Mouse (Mus musculus) limb, embryonic 14.5 days (tissue): ENCODE data around the gene Sgcb. TPM values are rescaled to one million over a fixed set of nuclear protein-coding genes. Genes with fewer than 3 reads are reported as not detected.

Source experiments
- ATAC-seq: fragments of 200-750 bp; cut with Nextera tagmentation; 2 replicates; pipeline ENCODE4 v1.8.0; 2017; ENCODE audit warnings: low read depth, moderate number of reproducible peaks, moderate TSS enrichment; ENCODE audit not compliant: low FRiP score
- DNase-seq: peaks from one replicate; pipeline ENCODE4 v3.0.0-alpha.2; 2015; ENCODE audit warnings: low spot score
- H3K27ac ChIP-seq: fragments of 300-500 bp; sonication (generic); replicated peaks from 2 replicates; pipeline ENCODE4 v1.5.1; 2014; ENCODE audit warnings: low read depth, mild to moderate bottlenecking, low read length, moderate library complexity, mixed read lengths
- H3K27me3 ChIP-seq: fragments of 300-500 bp; sonication (generic); 2 replicates; pipeline ENCODE4 v1.6.1; 2014; ENCODE audit warnings: low read length, mixed read lengths; ENCODE audit not compliant: control insufficient read depth, insufficient read depth
- H3K36me3 ChIP-seq: fragments of 300-500 bp; sonication (generic); 2 replicates; pipeline ENCODE4 v1.6.1; 2014; ENCODE audit warnings: mild to moderate bottlenecking, low read length, moderate library complexity, mixed read lengths; ENCODE audit not compliant: control insufficient read depth, insufficient read depth
- H3K4me1 ChIP-seq: fragments of 300-500 bp; sonication (generic); 2 replicates; pipeline ENCODE4 v1.6.1; 2014; ENCODE audit warnings: antibody characterized with exemption, low read length, mixed read lengths; ENCODE audit not compliant: control insufficient read depth, insufficient read depth
- H3K4me2 ChIP-seq: fragments of 300-500 bp; sonication (generic); replicated peaks from 2 replicates; pipeline ENCODE4 v1.6.1; 2014; ENCODE audit warnings: low read depth, mild to moderate bottlenecking, low read length, moderate library complexity; ENCODE audit not compliant: severe bottlenecking
- H3K4me3 ChIP-seq: fragments of 300-500 bp; sonication (generic); replicated peaks from 2 replicates; pipeline ENCODE4 v1.5.1; 2014; ENCODE audit warnings: low read length
- H3K9ac ChIP-seq: fragments of 300-500 bp; sonication (generic); 2 replicates; pipeline ENCODE4 v1.6.1; 2014; ENCODE audit warnings: mild to moderate bottlenecking, low read depth, low read length, moderate library complexity; ENCODE audit not compliant: severe bottlenecking
- H3K9me3 ChIP-seq: fragments of 300-500 bp; sonication (generic); 2 replicates; pipeline ENCODE4 v1.6.1; 2016; ENCODE audit warnings: low read length; ENCODE audit not compliant: control insufficient read depth
- POLR2A ChIP-seq: fragments of 200-500 bp; IDR thresholded peaks from 2 replicates; pipeline ENCODE4 v1.8.0; 2012; ENCODE audit warnings: inconsistent platforms, mild to moderate bottlenecking, moderate library complexity, borderline replicate concordance; ENCODE audit not compliant: insufficient read depth, insufficient read length; ENCODE audit errors: extremely low read depth
- WGBS: fragments of 180-500 bp; shearing (Covaris S2); extraction: QIAGEN DNeasy Blood & Tissue Kit; methylation state at CpG from one replicate; pipeline ENCODE4 v1.1.7; 2014; 5-methylcytosine and 5-hydroxymethylcytosine counted together
- polyA plus RNA-seq, 2 experiments: library from polyadenylated mRNA; depleted of rRNA in 1 of 2; stranded (reverse) in 1 of 2; unstranded in 1 of 2; fragments of >200 nt; fragmentation: Nextera tagmentation in 1 of 2; extraction: Ambion mirVana in 1 of 2; gene quantifications; 2 replicates each; pipeline versions ENCODE4 v1.2.1 to v1.2.3; 2012 to 2014

The Sgcb gene
- polyA plus RNA-seq, 2 experiments, result 38.6 to 49.7 TPM

- no peak for TF ChIP-seq POLR2A
- H3K9me3 ChIP-seq, result peaks cover 7% of the 10 kb centered on the region
- WGBS, result 71% methylated on average over 8 of the region's 8 CpGs
- no peak within 1 kb of the TSS for H3K4me3 ChIP-seq
- H3K36me3 ChIP-seq, result peaks cover 35% of the 10 kb centered on the region
- no peak within 1 kb of the TSS for H3K4me2 ChIP-seq
- H3K27me3 ChIP-seq, result no peaks in the 10 kb centered on the region
- no peak within 1 kb of the TSS for H3K27ac ChIP-seq
- 0 out of 2 replicates have a peak, but pooled peaks cover under 1% of the 10 kb centered on the region for H3K4me1 ChIP-seq
- no peak within 1 kb of the TSS for H3K9ac ChIP-seq
- DNase-seq, result no peak
- no peak for ATAC-seq
Observed at GRCm38 (mm10) chr5:73632291-73632690, 15.3 kb downstream of the Sgcb start, which contains the start of gene Lrrc66. TSS of gene Lrrc66 (minus strand) at chr5:73632526.

- Histone ChIP-seq H3K9me3 (peaks cover 7% of the 10 kb centered on the region), H3K4me3 (no peak overlapping the region), H3K4me2 (no peak overlapping the region), H3K27me3 (no peaks in the 10 kb centered on the region), H3K4me1 (no peaks in the 10 kb centered on the region), H3K27ac (no peak overlapping the region), H3K36me3 (peaks cover 23% of the 10 kb centered on the region), H3K9ac (no peak overlapping the region)
- no peak for DNase-seq
- 77% methylated on average over 10 of the region's 10 CpGs for whole genome bisulfite sequencing
- TF ChIP-seq POLR2A, result no peak
- ATAC-seq, result no peak
Observed at GRCm38 (mm10) chr5:73631001-73631558, 16.5 kb downstream of the Sgcb start.

- no peak overlapping the region for H3K27ac ChIP-seq
- DNase-seq (no peak), ATAC-seq (no peak)
- no peak overlapping the region for H3K4me3 ChIP-seq
- WGBS, result 72% methylated on average over 5 of the region's 5 CpGs
- no peak overlapping the region for H3K9ac ChIP-seq
- peaks cover 7% of the 10 kb centered on the region for H3K9me3 ChIP-seq
- no peaks in the 10 kb centered on the region for H3K27me3 ChIP-seq
- H3K4me1 ChIP-seq, result no peaks in the 10 kb centered on the region
- TF ChIP-seq POLR2A, result no peak
- H3K36me3 ChIP-seq, result peaks cover 14% of the 10 kb centered on the region
- H3K4me2 ChIP-seq, result no peak overlapping the region
Observed at GRCm38 (mm10) chr5:73630141-73630540, 17.4 kb downstream of the Sgcb start.

- Histone ChIP-seq H3K9ac (no peak overlapping the region), H3K4me3 (no peak overlapping the region), H3K4me1 (no peaks in the 10 kb centered on the region), H3K36me3 (no peaks in the 10 kb centered on the region), H3K4me2 (no peak overlapping the region), H3K27ac (no peak overlapping the region), H3K9me3 (no peaks in the 10 kb centered on the region), H3K27me3 (no peaks in the 10 kb centered on the region)
- no peak for DNase-seq
- no peak for TF ChIP-seq POLR2A
- no peak for ATAC-seq
- WGBS, result 81% methylated on average over 15 of the region's 15 CpGs
Observed at GRCm38 (mm10) chr5:73627991-73628390, 19.6 kb downstream of the Sgcb start.

- Histone ChIP-seq H3K27ac (no peak overlapping the region), H3K4me3 (no peak overlapping the region), H3K4me2 (no peak overlapping the region), H3K9ac (no peak overlapping the region), H3K27me3 (no peaks in the 10 kb centered on the region), H3K4me1 (no peaks in the 10 kb centered on the region), H3K9me3 (no peaks in the 10 kb centered on the region), H3K36me3 (no peaks in the 10 kb centered on the region)
- WGBS, result 66% methylated on average over 4 of the region's 4 CpGs
- ATAC-seq (no peak), DNase-seq (no peak)
- TF ChIP-seq POLR2A, result no peak
Observed at GRCm38 (mm10) chr5:73627559-73627958, 20.0 kb downstream of the Sgcb start.
